ENCODE assay signal across 26 mouse cellular contexts in the genomic region with DNA sequence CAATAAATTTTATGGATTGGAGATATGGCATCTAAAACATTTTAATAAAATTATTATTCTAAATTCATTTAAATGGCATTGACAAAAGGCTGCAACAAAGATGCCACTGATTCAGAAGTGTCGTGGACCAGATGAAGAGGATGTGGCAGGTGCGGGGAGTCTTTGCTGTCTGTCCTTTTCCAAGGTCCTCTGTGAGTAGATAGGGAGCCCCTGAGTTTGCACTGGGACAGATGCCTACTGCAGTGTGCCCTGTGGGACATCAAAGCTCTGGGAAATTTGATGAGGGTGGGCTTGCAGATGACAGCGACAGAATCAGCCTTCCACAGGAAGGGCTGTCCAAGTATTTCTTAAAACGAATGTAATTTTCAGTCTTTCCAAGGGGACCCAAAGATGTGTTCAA.
"Had no signal": no experiment of that assay in that cellular context is flagged by ENCODE, and none has a peak within 500 bp of the region (broad histone marks: within the 10 kb centered on the region; RNA-seq: fewer than 3 reads in every experiment).

No protein-coding gene starts in this region.

- H3K4me2 ChIP-seq: embryonic facial prominence, embryonic 12.5 days; embryonic facial prominence, embryonic 13.5 days; embryonic facial prominence, embryonic 15.5 days; forebrain, embryonic 12.5 days; forebrain, embryonic 13.5 days; forebrain, embryonic 15.5 days had no signal

- H3K36me3 ChIP-seq: embryonic facial prominence, embryonic 10.5 days; embryonic facial prominence, embryonic 12.5 days; embryonic facial prominence, embryonic 13.5 days; embryonic facial prominence, embryonic 15.5 days; forebrain, embryonic 10.5 days; forebrain, embryonic 12.5 days; forebrain, embryonic 15.5 days had no signal

- H3K27me3 ChIP-seq: embryonic facial prominence, embryonic 12.5 days; embryonic facial prominence, embryonic 13.5 days; embryonic facial prominence, embryonic 15.5 days; forebrain, embryonic 12.5 days; forebrain, embryonic 13.5 days; forebrain, embryonic 15.5 days had no signal

- DNase-seq: cerebellum, adult 8-10 months; cerebellum, adult 9-10 months; cerebellum, adult 9-11 months; cerebellum, postnatal 10 days; cerebellum, postnatal 14 days; cerebellum, postnatal 25 days; cerebellum, postnatal 36 days; embryo, embryonic 11 days; forebrain, postnatal 0 days; gastrocnemius, adult 2 months; gastrocnemius, postnatal 10 days; gastrocnemius, postnatal 14 days; gastrocnemius, postnatal 25 days; gastrocnemius, postnatal 36 days; heart, adult 18-20 months had no signal

- H3K9me3 ChIP-seq: embryonic facial prominence, embryonic 10.5 days; embryonic facial prominence, embryonic 12.5 days; embryonic facial prominence, embryonic 13.5 days; embryonic facial prominence, embryonic 15.5 days; forebrain, embryonic 10.5 days; forebrain, embryonic 12.5 days; forebrain, embryonic 13.5 days; forebrain, embryonic 15.5 days had no signal

- H3K4me1 ChIP-seq: embryonic facial prominence, embryonic 10.5 days; embryonic facial prominence, embryonic 12.5 days; embryonic facial prominence, embryonic 13.5 days; embryonic facial prominence, embryonic 15.5 days; forebrain, embryonic 10.5 days; forebrain, embryonic 12.5 days; forebrain, embryonic 13.5 days; forebrain, embryonic 15.5 days had no signal

- H3K27ac ChIP-seq: embryonic facial prominence, embryonic 10.5 days; embryonic facial prominence, embryonic 12.5 days; embryonic facial prominence, embryonic 13.5 days; embryonic facial prominence, embryonic 15.5 days; forebrain, embryonic 10.5 days; forebrain, embryonic 12.5 days; forebrain, embryonic 13.5 days; forebrain, embryonic 15.5 days; gastrocnemius, adult 2 months had no signal

- ATAC-seq: forebrain, embryonic 13.5 days; forebrain, embryonic 14.5 days; forebrain, embryonic 15.5 days; forebrain, embryonic 16.5 days; forebrain, postnatal 0 days had no signal

- H3K9ac ChIP-seq: embryonic facial prominence, embryonic 12.5 days; embryonic facial prominence, embryonic 13.5 days; embryonic facial prominence, embryonic 15.5 days; forebrain, embryonic 12.5 days; forebrain, embryonic 13.5 days; forebrain, embryonic 15.5 days; forebrain, postnatal 0 days had no signal

- H3K4me3 ChIP-seq: embryonic facial prominence, embryonic 10.5 days; embryonic facial prominence, embryonic 12.5 days; embryonic facial prominence, embryonic 13.5 days; embryonic facial prominence, embryonic 15.5 days; erythroblast, embryonic 14.5 days; forebrain, embryonic 10.5 days; forebrain, embryonic 12.5 days; forebrain, embryonic 13.5 days; forebrain, embryonic 15.5 days; gastrocnemius, adult 2 months had no signal
